Mouse (Mus musculus): ENCODE results near the gene Ckap4.
A peak's percentile ranks its signal among the peaks of the same experiment; 100 is the strongest.

The Ckap4 gene

DNA sequence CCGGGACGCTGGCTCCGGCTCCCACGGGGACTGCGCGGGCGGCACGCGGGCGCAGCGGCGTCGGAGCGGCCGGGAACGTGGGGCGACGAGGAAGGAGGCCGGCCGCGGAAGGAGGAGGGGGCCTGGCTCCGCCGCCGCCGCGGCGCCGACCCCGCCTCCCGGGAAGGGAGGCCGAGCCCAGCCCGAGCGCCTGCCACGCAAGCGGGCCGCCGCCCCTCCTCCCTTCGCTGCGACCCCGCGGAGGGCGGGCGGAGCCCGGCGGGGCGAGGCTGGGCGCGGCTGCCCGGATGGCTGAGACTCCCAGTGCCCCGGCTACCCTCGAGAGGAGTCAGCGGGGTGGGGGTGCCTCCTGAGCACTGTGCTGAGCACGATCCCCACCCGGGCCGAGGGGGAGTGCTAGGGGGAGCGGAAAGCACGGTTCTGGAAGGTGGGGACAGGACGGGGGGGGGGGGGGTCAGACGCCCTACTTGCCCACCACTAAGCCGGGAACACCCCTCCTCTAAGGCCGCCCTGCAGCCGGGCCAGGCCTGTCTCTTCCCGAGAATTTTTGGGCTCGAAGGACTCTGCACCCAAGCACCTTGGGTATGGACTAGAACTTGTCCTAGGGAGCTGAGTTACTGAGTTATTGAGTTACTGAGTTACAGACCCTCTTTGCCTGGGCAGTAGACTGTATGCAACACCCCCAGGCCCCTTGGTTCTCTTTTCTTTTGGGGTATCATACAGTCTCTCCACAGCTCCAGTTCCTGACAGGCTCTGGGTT, at the start of gene Ckap4:
Ckap4 (minus strand) TSS at position 151 of the 760 bp plus-strand sequence.
- peak; percentile 87 to 94 for DNase-seq

DNA sequence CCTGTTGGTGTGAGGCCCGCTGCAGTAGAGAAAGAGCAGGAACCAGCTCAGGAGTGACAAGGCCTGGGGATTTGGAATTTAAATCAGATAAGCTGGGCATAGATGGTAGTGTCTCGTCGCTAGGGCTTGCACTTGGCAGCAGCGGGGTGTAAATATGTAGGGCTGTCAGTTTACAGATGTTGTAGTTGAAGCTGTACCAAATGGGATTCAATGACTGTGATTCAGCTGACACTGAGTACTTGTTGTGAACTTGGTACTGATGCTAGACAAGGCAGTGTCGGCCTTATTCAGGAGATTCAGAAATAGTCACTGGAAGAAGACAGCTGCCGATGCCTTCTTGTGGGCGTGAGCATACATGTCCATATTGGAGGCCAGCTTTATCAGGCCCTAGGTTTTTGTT, 48.4 kb upstream of the Ckap4 start:
- DNase-seq, result peak in 1 of 2 experiments; percentile 64

DNA sequence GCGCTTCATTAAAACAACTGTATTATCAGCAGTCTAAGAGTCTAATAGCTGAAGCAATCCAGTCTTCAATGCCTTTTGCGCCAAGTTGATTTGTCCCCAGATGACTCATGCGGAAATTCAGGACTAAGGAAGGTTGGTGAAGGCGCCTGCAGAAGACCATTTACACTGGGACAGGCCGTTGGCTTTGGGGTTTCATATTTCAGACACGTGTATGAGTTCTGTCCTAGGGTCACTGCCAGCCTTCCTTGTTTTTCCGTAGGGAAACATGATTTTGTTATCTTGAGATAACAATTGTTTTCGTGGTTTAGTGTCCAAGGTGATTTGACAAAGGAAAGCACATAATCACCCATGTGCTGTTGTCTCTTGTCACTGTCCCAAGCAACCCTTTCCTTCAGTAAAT, 47.3 kb upstream of the Ckap4 start:
- DNase-seq, result no peak

DNA sequence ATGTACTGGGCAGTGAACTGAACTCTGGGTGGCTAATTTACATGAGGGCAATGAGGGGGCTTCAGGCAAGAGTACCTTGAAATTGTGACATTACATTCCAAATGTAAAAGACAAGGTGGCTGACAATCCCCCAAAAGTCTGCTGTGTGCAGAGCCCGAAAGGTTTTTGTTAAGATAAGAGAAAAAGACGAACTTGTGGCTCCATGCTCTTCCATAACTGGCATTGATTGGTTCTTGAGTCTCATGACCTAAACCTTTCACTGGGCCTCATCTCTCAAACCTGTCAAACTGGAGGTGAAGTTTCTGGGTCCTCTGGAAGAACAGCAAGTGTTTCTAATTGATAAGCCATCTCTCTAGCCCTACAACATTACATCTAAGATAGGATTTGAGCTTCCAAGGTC, 45.7 kb upstream of the Ckap4 start:
- DNase-seq, result no peak

DNA sequence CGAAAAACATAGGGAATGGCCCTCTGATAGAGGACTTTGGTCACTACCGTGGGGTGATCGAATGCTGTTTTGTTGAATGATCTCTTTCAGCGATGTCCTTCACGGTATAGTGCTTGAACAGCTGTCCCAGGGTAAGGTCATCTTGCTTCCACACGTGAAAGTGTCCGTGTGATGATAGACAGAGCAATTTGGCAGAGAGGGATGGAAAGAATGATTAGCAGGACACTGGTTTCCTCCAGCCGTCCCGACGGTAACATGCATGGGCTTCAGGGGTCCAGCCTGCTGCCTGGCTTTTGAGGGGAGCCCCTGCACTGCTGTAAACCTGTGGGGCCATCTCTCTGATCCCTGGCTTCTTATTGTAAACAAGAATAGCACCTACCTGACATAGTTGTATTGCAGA, 44.9 kb upstream of the Ckap4 start:
- no peak for DNase-seq

DNA sequence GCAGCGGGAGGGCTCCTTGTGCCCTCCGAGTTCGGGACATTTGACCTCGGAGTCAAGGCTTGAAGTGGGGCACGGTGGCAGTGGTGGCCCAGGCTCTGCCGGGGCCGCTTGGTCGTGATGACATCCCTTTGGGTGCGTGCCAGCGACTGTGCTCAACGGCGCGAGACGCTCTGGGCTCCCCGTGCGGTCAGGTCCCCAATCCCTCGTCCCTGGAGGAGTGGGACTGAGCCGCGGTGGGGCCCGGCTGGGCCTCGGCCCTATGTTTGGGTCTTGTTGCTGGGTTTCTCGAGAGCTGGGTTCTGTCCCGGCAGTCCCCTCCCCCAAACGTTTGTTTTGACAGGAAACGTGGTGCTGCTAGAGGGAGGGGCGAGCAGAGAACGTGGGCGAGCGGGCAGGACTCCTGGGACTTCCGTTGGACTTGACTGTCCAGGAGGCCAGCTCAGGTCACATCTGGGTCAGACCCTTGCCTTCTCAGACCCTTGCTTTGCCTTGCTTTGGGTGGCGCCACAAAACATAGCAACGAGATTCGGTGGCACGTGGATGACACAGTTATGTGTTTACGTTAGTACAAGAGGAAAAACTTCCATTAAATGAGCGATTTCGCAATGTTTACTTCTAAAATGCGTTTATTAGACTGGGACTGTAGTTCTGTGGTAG, 43.3 kb upstream of the Ckap4 start:
- DNase-seq, result peak; percentile 88 to 89

DNA sequence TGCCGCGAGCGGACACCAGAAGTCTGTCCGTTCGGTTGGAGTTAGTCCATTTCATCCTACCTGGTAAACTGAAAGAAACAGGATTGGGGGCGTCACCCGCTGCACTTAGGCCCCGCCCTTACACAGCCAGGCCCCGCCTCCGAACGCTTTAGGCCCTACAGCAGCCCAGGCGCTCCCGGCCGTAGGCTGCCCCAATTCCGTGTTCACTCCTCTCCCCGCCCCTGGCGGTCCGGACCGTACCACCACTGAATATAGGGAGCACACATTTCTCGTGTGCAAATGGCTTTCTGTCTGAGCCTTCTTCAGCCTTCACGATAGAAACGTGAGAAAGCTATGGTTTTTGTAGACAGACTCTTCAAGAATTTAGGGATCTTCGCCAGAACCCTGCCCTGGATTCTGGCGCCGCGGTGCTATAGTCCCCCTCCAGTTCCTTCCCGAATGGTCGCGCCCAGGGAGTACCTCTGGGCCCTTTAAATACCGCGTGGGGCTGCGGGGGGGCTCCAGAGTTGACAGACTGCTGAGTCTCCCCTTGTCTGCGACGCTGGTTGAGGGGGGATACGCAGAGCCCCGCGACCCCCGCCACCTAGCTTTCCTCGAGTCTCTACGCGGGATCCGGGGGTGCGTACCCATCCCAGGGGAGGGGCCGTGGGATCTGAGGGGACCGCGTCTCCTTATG, 42.7 kb upstream of the Ckap4 start, which contains the start of gene Tcp11l2:
Tcp11l2 (plus strand) TSS at position 232 of the 676 bp plus-strand sequence.
- peak; percentile 96 for DNase-seq

DNA sequence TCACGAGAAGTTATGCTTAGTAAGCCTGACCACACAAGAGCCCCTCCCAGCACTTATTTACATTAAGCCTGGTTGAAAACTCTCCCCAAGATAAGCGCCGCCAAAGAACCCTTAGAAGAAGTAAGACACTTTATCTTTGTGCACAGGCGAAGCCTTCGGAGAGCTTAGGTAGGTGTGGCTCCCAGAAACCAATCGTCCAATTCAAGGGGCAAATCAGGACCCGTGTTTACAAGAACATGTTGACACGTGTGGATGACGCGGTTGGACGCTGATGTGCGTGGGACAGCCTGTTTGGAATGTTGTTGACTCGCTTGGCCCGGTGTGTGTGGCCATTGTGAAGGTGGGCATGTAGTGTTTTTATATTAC, 42.1 kb upstream of the Ckap4 start:
- no peak for DNase-seq

DNA sequence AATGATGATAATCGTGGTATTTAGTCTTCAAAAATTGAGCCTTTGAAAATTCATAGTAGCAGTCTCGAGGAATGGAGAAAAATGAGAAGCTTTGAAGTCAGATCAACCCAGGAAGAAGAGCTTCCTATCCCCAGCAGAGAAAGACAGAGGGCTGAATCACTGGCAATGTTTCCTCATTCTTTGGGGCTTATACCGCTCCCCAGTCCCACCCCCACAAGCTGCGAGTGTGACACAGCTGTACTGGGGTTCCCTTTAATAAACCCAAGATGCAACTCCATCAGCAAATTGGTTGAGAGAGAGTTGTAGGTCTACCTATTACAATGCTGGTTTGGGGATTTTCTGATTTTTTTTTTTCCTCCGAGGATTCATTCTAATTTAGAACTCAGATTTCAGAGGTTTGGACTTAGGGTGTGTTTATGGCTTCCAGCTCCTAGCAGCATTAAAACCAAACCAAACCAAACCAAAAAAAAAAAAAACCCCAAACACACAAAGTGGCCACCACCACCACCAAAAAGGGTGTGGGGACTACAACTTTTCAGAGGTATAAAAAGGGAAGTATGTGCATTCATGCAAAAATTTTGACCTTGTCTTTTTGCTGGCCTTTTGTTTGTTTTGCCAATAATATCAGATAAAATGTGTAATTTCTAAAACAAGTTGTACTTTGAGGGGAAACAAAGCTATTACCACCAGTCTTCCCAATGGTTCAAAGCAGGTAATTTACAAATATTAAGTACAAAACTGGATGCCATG, 40.0 kb upstream of the Ckap4 start:
- DNase-seq, result no peak

DNA sequence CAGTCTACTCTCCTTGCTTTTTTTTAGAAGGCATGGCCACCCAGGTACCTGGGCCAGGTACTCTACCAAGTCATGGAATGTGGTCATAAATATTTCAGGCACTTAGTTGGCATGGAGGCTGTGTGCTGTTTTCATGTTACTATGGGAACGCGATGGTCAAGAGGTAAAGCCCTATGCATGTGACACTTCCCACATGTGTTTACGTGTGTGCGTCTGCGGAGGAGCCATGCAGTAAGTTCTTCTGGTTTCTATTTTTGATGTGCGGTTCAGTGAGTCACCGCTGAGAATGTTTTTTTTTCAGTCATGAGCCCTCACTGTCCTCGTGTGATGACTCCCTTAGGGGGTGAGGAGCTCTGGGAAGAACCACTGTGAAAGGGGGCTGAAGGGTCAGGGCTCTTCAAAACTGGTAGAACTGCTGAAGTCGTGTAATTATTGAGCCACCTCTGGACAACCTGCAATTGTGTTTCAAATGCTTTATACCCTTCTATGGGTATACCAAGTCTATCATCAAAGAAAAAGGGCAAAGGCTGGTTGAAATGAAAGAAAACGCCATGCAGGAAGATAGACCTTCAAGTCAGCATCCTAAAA, 37.3 kb upstream of the Ckap4 start:
- DNase-seq, result no peak

DNA sequence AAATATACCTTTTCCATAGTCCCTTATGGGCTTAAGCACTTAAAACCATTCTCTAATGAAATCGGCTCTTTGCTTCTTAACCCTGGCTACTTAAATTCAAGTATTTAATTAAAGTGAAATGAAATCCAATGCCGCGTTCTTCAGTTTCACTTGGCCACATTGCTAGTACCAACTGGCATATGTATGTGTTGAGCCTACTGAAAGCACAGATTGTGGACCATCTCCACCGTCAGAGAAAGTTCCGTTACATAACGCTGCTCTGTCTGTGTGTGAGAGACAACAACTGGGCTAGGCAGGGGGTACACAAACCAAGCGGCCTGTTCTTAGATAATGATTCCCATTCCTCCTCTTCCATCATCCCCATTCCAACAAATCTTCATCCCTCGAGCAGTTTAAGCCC, 30.6 kb upstream of the Ckap4 start:
- DNase-seq, result no peak

DNA sequence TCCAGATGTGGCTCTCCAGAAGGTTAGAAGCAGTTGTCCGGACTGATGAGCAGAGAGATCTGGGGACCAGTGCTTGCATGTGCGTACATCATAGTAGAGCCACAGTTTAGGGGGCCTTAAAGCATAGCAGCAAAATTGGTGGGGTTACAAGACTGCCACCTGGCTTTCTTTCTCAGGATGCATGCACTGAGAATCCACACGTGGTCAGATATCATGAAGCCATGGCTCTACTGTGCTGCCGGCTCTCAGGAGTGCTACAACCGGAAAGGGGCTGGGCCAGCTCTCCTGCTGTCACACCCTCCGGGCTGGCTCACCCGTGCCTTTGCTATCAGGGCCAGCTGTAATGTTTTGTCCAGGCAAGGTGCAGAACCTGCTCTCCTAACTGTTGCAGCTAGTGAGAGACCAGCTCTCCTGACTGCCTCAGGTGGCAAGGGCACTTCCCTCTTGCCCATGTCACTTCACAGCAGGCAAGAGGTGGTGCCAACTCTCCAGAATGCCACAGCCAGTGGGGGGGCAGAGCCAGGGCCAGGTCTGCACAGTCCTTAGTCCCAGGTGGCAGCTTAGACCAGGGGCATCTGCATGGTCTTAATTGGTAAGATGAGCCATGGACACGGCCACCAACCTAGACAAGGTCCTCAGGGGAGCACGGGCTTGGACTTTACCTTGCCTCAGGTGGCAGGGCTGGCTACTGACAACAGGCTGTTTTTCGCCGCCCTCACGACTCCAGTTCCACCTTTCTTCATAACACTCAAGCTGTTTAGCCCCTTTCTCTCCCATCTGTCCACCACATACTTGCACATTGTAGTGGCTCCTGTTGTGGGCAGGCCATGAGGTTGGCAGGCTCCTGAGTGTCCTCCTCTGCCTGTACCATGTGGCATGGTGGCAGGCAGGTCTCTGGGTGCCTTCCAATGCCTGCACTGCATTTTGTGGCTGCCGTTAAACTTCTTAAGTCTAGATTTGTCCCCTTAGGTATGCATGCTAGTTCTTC, 29.0 kb upstream of the Ckap4 start:
- DNase-seq, result peak; percentile 44 to 53

DNA sequence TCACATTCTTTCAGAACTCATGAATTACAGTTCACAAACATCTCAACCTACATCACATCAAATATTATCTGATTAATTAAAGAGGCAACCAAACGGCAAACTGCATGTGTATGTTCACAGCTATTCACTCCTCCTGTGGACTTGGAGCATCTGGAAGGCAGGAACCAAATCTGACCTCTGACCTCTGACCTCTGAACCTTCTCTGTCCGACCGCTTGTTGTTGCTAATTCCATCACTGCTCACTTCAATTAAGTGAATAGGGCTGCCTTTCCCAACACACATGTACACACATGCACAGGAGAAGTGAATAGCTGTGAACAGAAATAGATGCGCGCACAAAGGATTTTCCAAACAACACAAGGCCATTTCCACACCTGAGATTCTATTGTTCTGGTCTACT, 28.3 kb upstream of the Ckap4 start:
- DNase-seq, result no peak

DNA sequence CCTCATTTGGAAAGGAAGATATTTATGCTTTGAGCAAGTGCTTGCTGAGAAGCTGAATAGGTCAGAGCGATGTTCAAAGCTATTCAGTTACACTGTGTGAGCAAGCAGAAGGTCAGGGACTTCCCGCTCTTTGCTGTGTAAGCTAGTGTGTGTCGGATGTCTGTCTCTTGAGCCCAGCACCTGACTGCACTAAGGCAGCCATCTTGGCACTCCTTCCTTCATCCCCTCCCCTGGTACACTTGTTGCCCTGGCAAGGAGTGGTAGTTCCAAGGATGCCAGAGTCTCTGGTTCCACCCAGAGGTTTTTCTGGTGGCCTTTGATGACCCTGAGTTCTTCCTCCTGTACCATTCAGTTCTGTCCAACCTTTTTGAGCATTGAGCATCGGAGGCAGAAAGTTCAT, 26.1 kb upstream of the Ckap4 start:
- DNase-seq, result no peak

DNA sequence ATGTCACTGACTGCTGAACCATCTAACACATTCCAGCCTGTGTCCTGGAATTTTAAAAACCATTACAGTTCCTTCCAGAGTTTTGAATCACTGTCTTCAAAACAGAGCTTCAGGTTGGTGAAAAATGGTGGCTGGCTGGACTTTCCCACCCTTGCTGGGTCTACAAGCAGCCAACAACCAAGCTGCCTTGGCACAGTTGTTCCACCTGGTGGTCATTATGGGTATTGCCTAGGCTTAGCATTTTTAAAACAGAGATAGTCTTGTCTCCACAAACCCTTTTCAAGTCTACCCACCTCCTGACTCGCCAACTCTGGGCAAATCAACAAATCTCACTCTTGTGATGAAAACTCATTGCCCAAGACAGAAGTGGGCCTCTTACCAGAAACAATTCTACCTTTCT, 24.6 kb upstream of the Ckap4 start:
- DNase-seq, result no peak

DNA sequence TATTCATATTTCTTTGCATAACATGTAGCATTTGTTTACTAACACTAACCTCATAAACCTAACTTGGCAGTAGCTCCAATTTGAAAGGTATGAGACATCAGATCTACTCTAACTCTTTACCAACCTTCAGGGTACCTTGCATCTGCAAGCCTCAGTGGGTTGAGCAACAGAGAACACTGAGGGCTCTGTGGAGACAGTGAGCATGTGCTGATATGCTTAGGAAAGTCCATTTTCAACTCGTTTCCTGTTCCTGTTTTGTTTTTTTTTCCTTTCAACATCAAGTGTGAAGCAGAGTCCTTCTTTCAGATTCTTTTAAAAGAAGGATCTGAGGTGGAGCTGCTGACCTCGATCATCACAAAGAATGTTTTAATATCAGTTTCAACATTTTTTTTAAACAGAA, 22.3 kb upstream of the Ckap4 start:
- no peak for DNase-seq

DNA sequence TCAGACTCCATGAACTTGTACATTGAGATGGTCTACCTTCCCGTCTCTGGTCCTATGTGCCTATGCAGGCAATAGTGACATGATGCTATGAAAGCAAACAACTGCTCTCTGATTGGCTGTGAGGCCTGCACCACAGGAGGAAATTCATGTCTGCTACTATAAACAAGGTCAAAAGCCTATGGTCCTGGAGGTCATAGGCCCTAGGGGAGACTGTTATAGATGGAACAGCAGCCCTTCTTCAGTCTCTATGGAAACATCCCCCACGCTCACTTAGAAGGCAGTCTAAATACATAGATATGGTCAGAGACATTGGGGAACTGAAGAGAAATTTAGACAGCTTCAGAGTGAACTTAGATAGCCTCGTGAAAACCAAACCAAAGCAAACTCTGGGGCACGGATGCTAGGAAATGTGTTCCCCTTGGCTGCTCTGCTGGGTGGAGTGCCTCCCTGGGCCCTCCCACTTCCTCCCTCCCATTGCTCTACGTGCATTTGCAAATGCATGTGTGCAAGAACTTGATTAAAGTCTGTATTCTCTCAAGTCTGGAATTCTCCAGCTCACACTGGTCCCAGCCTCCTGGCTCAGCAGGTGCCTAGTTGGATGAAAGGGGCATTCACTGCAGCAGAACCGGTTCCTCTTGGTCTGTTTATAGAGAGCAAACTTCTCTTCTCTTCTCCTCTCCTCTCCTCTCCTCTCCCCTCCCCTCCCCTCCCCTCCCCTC, 20.6 kb upstream of the Ckap4 start:
- no peak for DNase-seq

DNA sequence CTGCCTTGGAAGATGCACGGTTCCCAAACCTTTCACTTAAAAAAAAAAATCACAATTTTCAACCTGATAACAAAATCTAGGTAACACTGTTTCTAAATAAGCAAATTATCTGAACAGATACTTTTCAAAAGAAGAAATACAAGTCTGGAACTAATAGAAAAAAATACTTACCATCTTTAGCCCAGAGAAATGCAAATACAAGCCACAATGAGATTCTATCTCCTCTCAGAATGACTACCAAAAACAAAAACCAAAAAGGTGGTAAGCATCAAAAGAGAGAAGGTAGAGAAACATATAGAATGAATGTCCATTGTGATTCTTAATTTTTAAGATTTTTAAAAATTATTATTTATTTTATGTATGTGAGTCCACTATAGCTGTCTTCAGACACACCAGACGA, 18.6 kb upstream of the Ckap4 start:
- no peak for DNase-seq

DNA sequence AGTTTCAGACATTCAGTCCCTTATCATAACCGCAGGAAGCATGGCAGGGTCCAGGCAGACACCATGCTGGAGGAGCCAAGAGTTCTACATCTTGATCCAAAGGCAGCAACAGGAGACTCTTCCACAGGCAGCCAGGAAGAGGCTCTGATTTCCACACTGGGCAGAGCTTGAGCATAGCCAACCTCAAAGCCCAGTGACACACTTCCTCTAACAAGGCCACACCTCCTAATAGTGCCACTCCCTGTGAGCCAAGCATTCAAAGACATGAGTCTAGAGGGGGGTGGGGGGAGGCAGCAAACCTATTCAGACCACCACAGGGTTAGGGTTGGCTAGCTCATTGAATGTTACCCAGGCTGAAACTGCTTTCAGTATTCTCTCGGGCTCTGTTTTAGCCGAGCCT, 18.0 kb upstream of the Ckap4 start:
- DNase-seq, result no peak

DNA sequence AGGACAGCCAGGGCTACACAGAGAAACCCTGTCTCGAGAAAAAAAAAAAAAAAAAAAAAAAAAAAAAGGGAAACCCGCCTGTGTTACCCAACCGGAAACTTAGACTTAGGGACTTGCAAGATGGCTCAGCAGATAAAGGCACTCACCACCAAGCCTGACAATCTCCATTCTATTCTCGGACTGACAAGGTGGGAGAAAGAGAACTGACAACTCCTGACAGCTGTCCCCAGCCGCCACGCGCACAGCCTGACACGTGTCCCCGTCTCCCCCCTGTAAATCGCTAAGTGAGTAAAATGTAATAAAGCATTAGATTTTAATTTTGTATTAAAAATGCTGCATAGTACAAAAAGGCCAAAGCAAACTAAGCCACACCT, 16.0 kb upstream of the Ckap4 start:
- no peak for DNase-seq
